Mouse (Mus musculus): ENCODE measurements around the gene Srrt. TPM values are rescaled to one million over a fixed set of nuclear protein-coding genes. Genes with fewer than 3 reads are reported as not detected.

Gene Srrt
- polyA plus RNA-seq, 1 experiment from 2014 or later: 92.0 TPM

GRCm38 (mm10) chr5:137299240-137299639, 8.2 kb downstream of the Srrt start:
- H3K9me3 ChIP-seq (replicated peaks; ENCODE audit: control insufficient read depth, low read length): no peaks in the 10 kb centered on the region
- H3K36me3 ChIP-seq (ENCODE audit: control insufficient read depth, insufficient read depth, low read length): peaks cover 68% of the 10 kb centered on the region
- H3K27ac ChIP-seq (ENCODE audit: low read depth, low read length): no peak overlapping the region
- no peak overlapping the region for H3K4me3 ChIP-seq (ENCODE audit: low read depth, low read length)
- 74% methylated on average over 7 of the region's 7 CpGs for WGBS (ENCODE audit: insufficient replicate concordance)
- no peak for ATAC-seq (replicated peaks; ENCODE audit: insufficient number of reproducible peaks, low FRiP score, low TSS enrichment)
- no peaks in the 10 kb centered on the region for H3K27me3 ChIP-seq (ENCODE audit: control insufficient read depth, insufficient read depth, low read length)
- peaks cover 10% of the 10 kb centered on the region for H3K4me1 ChIP-seq (ENCODE audit: control insufficient read depth, insufficient read depth, low read length)
- H3K4me2 ChIP-seq: no peak overlapping the region
- H3K9ac ChIP-seq (ENCODE audit: low read depth, low read length): no peak overlapping the region

- 87% methylated on average over 14 of the region's 14 CpGs for WGBS (ENCODE audit: insufficient replicate concordance)
- peaks cover 5% of the 10 kb centered on the region for H3K27me3 ChIP-seq (ENCODE audit: control insufficient read depth, insufficient read depth, low read length)
- peaks cover 55% of the 10 kb centered on the region for H3K36me3 ChIP-seq (ENCODE audit: control insufficient read depth, insufficient read depth, low read length)
- H3K4me3 ChIP-seq (ENCODE audit: low read depth, low read length): no peak overlapping the region
- H3K27ac ChIP-seq (ENCODE audit: low read depth, low read length): no peak overlapping the region
- no peaks in the 10 kb centered on the region for H3K9me3 ChIP-seq (replicated peaks; ENCODE audit: control insufficient read depth, low read length)
- H3K4me1 ChIP-seq (ENCODE audit: control insufficient read depth, insufficient read depth, low read length): peaks cover 4% of the 10 kb centered on the region; the same call in 1 of the 2 replicates
- no peak overlapping the region for H3K4me2 ChIP-seq
- ATAC-seq (replicated peaks; ENCODE audit: insufficient number of reproducible peaks, low FRiP score, low TSS enrichment): no peak
- H3K9ac ChIP-seq (ENCODE audit: low read depth, low read length): no peak overlapping the region
These were observed 10.3 kb downstream of the Srrt start for GRCm38 (mm10) chr5:137297126-137297525.

- Histone ChIP-seq H3K9me3 (replicated peaks; ENCODE audit: control insufficient read depth, low read length) (no peaks in the 10 kb centered on the region), H3K4me3 (ENCODE audit: low read depth, low read length) (no peak overlapping the region), H3K27me3 (ENCODE audit: control insufficient read depth, insufficient read depth, low read length) (peaks cover 13% of the 10 kb centered on the region), H3K4me1 (ENCODE audit: control insufficient read depth, insufficient read depth, low read length) (peaks cover 5% of the 10 kb centered on the region; the same call in 1 of the 2 replicates), H3K27ac (ENCODE audit: low read depth, low read length) (no peak overlapping the region), H3K9ac (ENCODE audit: low read depth, low read length) (no peak overlapping the region), H3K36me3 (ENCODE audit: control insufficient read depth, insufficient read depth, low read length) (peaks cover 44% of the 10 kb centered on the region), H3K4me2 (no peak overlapping the region)
- ATAC-seq (replicated peaks; ENCODE audit: insufficient number of reproducible peaks, low FRiP score, low TSS enrichment): no peak
- WGBS (ENCODE audit: insufficient replicate concordance): 90% methylated on average over 15 of the region's 15 CpGs
These were observed 11.8 kb downstream of the Srrt start for GRCm38 (mm10) chr5:137295712-137296111.

GRCm38 (mm10) chr5:137295296-137295695, 12.2 kb downstream of the Srrt start:
- peak overlapping the region; percentile 79 for H3K9ac ChIP-seq (ENCODE audit: low read depth, low read length)
- H3K4me3 ChIP-seq (ENCODE audit: low read depth, low read length): peak overlapping the region; percentile 51
- H3K4me2 ChIP-seq: peak overlapping the region; percentile 96
- H3K4me1 ChIP-seq (ENCODE audit: control insufficient read depth, insufficient read depth, low read length): peaks cover 6% of the 10 kb centered on the region
- 78% methylated on average over 9 of the region's 9 CpGs for WGBS (ENCODE audit: insufficient replicate concordance)
- ATAC-seq (replicated peaks; ENCODE audit: insufficient number of reproducible peaks, low FRiP score, low TSS enrichment): no peak
- peaks cover 40% of the 10 kb centered on the region for H3K36me3 ChIP-seq (ENCODE audit: control insufficient read depth, insufficient read depth, low read length)
- H3K27me3 ChIP-seq (ENCODE audit: control insufficient read depth, insufficient read depth, low read length): peaks cover 18% of the 10 kb centered on the region
- H3K9me3 ChIP-seq (replicated peaks; ENCODE audit: control insufficient read depth, low read length): no peaks in the 10 kb centered on the region
- no peak overlapping the region for H3K27ac ChIP-seq (ENCODE audit: low read depth, low read length)

GRCm38 (mm10) chr5:137294744-137295093, 12.8 kb downstream of the Srrt start:
- peak; percentile 35; the same call in 1 of the 2 replicates for ATAC-seq (replicated peaks; ENCODE audit: insufficient number of reproducible peaks, low FRiP score, low TSS enrichment)
- Histone ChIP-seq H3K9ac (ENCODE audit: low read depth, low read length) (peak overlapping the region; percentile 79), H3K4me2 (peak overlapping the region; percentile 96), H3K27me3 (ENCODE audit: control insufficient read depth, insufficient read depth, low read length) (peaks cover 23% of the 10 kb centered on the region), H3K9me3 (replicated peaks; ENCODE audit: control insufficient read depth, low read length) (no peaks in the 10 kb centered on the region), H3K4me1 (ENCODE audit: control insufficient read depth, insufficient read depth, low read length) (peaks cover 11% of the 10 kb centered on the region), H3K27ac (ENCODE audit: low read depth, low read length) (peak overlapping the region; percentile 89), H3K4me3 (ENCODE audit: low read depth, low read length) (peak overlapping the region; percentile 51), H3K36me3 (ENCODE audit: control insufficient read depth, insufficient read depth, low read length) (peaks cover 35% of the 10 kb centered on the region)
- WGBS (ENCODE audit: insufficient replicate concordance): 8% methylated on average over 18 of the region's 18 CpGs

- Histone ChIP-seq H3K4me1 (ENCODE audit: control insufficient read depth, insufficient read depth, low read length) (peaks cover 17% of the 10 kb centered on the region), H3K27me3 (ENCODE audit: control insufficient read depth, insufficient read depth, low read length) (peaks cover 30% of the 10 kb centered on the region), H3K4me2 (peak within 1 kb of the TSS; percentile 96), H3K4me3 (ENCODE audit: low read depth, low read length) (peak within 1 kb of the TSS; percentile 51), H3K27ac (ENCODE audit: low read depth, low read length) (peak within 1 kb of the TSS; percentile 89), H3K9ac (ENCODE audit: low read depth, low read length) (peak within 1 kb of the TSS; percentile 82), H3K9me3 (replicated peaks; ENCODE audit: control insufficient read depth, low read length) (no peaks in the 10 kb centered on the region), H3K36me3 (ENCODE audit: control insufficient read depth, insufficient read depth, low read length) (peaks cover 28% of the 10 kb centered on the region)
- peak; percentile 87 for ATAC-seq (replicated peaks; ENCODE audit: insufficient number of reproducible peaks, low FRiP score, low TSS enrichment)
- WGBS (ENCODE audit: insufficient replicate concordance): under 1% methylated on average over 52 of the region's 52 CpGs
These were observed 13.4 kb downstream of the Srrt start, which contains the start of gene Ufsp1 for GRCm38 (mm10) chr5:137293839-137294743. Gene Ufsp1, plus strand, starts transcription at chr5:137294629.

- Histone ChIP-seq H3K27me3 (ENCODE audit: control insufficient read depth, insufficient read depth, low read length) (peaks cover 35% of the 10 kb centered on the region), H3K4me3 (ENCODE audit: low read depth, low read length) (peak overlapping the region; percentile 51), H3K4me2 (peak overlapping the region; percentile 96), H3K36me3 (ENCODE audit: control insufficient read depth, insufficient read depth, low read length) (peaks cover 20% of the 10 kb centered on the region), H3K9me3 (replicated peaks; ENCODE audit: control insufficient read depth, low read length) (no peaks in the 10 kb centered on the region), H3K4me1 (ENCODE audit: control insufficient read depth, insufficient read depth, low read length) (peaks cover 23% of the 10 kb centered on the region), H3K27ac (ENCODE audit: low read depth, low read length) (peak overlapping the region; percentile 89), H3K9ac (ENCODE audit: low read depth, low read length) (peak overlapping the region; percentile 82)
- ATAC-seq (replicated peaks; ENCODE audit: insufficient number of reproducible peaks, low FRiP score, low TSS enrichment): peak; percentile 45
- 1% methylated on average over 15 of the region's 15 CpGs for WGBS (ENCODE audit: insufficient replicate concordance)
These were observed 14.2 kb downstream of the Srrt start for GRCm38 (mm10) chr5:137293282-137293681.

GRCm38 (mm10) chr5:137291381-137291926, 16.0 kb downstream of the Srrt start:
- Histone ChIP-seq H3K27ac (ENCODE audit: low read depth, low read length) (no peak overlapping the region), H3K36me3 (ENCODE audit: control insufficient read depth, insufficient read depth, low read length) (peaks cover 2% of the 10 kb centered on the region), H3K4me2 (peak overlapping the region; percentile 87), H3K9ac (ENCODE audit: low read depth, low read length) (no peak overlapping the region), H3K4me3 (ENCODE audit: low read depth, low read length) (peak overlapping the region; percentile 30; the same call in 1 of the 2 replicates), H3K27me3 (ENCODE audit: control insufficient read depth, insufficient read depth, low read length) (peaks cover 47% of the 10 kb centered on the region), H3K9me3 (replicated peaks; ENCODE audit: control insufficient read depth, low read length) (no peaks in the 10 kb centered on the region), H3K4me1 (ENCODE audit: control insufficient read depth, insufficient read depth, low read length) (peaks cover 35% of the 10 kb centered on the region)
- ATAC-seq (replicated peaks; ENCODE audit: insufficient number of reproducible peaks, low FRiP score, low TSS enrichment): no peak
- 74% methylated on average over 15 of the region's 15 CpGs for WGBS (ENCODE audit: insufficient replicate concordance)

All from heart, embryonic 11.5 days (tissue).